Mouse (Mus musculus) heart, postnatal 0 days (tissue): ENCODE measurements around the gene Medag.

Experiments
- CTCF ChIP-seq: IDR thresholded peaks from 2 replicates; pipeline ENCODE4 v1.5.1; 2016; ENCODE audit warnings: antibody characterized with exemption, control low read depth, low read depth
- EP300 ChIP-seq: IDR thresholded peaks from 2 replicates; pipeline ENCODE4 v1.6.1; 2016; ENCODE audit warnings: antibody characterized with exemption, low read depth

DNA sequence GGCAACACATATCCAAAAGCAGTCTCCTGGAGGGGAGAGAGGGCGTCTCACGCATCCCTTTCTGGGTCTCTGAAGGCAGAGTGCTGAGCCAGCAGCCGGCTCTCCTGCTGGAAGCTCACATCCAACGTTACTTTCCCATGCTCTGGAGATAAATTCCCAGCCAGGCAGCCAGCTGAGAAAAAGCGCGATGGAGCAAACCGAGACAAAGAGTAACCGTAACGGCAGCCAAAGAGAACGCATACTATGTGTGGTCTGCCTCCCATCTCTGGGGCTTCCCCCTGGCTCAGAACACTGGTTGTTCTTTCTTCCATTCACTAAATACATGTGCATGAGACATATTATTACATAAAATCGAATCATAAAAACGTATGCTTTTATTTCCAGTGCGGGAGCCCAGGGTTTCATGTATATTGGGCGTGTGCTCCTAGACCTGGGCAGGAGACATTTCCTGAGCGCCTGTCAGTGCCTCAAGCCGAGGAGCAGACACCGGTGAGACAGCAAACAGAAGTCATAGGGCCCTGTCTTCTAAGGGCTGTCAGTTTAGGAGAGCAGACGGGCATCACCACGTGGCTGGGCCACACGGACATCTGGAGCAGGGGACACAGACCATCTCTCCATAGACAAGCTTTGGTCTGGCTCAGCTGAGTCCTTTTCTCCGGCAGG, 42.0 kb upstream of the Medag start:
- TF ChIP-seq EP300 (no peak), CTCF (no peak)
